Mouse (Mus musculus) testis, adult 2 months (tissue): ENCODE data around the gene Ms4a5. TPM values are rescaled to one million over a fixed set of nuclear protein-coding genes. Genes with fewer than 3 reads are reported as not detected.

ENCODE experiments used
- H3K27ac ChIP-seq: fragments of 200-500 bp; 2 replicates; pipeline ENCODE4 v1.5.1; 2012; ENCODE audit warnings: low read depth, low read length; ENCODE audit not compliant: control insufficient read depth, insufficient read depth
- H3K27me3 ChIP-seq: fragments of 200-500 bp; 2 replicates; pipeline ENCODE4 v1.6.1; 2012; ENCODE audit warnings: mild to moderate bottlenecking, low read length, moderate library complexity; ENCODE audit not compliant: control insufficient read depth, insufficient read depth
- H3K36me3 ChIP-seq: fragments of 200-500 bp; 2 replicates; pipeline ENCODE4 v1.6.1; 2012; ENCODE audit warnings: mild to moderate bottlenecking, low read length; ENCODE audit not compliant: control insufficient read depth, insufficient read depth
- H3K4me1 ChIP-seq: fragments of 200-500 bp; 2 replicates; pipeline ENCODE4 v1.6.1; 2012; ENCODE audit warnings: low read length; ENCODE audit not compliant: control insufficient read depth, insufficient read depth
- H3K4me3 ChIP-seq: fragments of 200-500 bp; 2 replicates; pipeline ENCODE4 v1.5.1; 2012; ENCODE audit warnings: low read depth, mild to moderate bottlenecking, low read length, moderate library complexity, mixed read lengths; ENCODE audit not compliant: control insufficient read depth
- CTCF ChIP-seq: fragments of 200-500 bp; IDR thresholded peaks from 2 replicates; pipeline ENCODE4 v1.5.1; 2012; ENCODE audit warnings: low read depth, mild to moderate bottlenecking, inconsistent platforms, low read length, moderate library complexity; ENCODE audit not compliant: control insufficient read depth, insufficient read depth, insufficient replicate concordance
- POLR2A ChIP-seq: fragments of 200-500 bp; IDR thresholded peaks from 2 replicates; pipeline ENCODE4 v1.6.1; 2012; ENCODE audit warnings: low read depth, mild to moderate bottlenecking, inconsistent platforms, low read length, moderate library complexity; ENCODE audit not compliant: control insufficient read depth
- polyA plus RNA-seq: library from polyadenylated mRNA; depleted of rRNA; stranded (reverse); fragments of >200 nt; gene quantifications from 2 replicates; pipeline ENCODE4 v1.2.3, GENCODE M21; 2012; rRNA removed

Ms4a5 gene
- polyA plus RNA-seq, 1 experiment, result 181 TPM

- no peaks in the 10 kb centered on the region for H3K4me1 ChIP-seq
- no peaks in the 10 kb centered on the region for H3K27me3 ChIP-seq
- H3K27ac ChIP-seq, result no peak overlapping the region
- H3K4me3 ChIP-seq, result no peak overlapping the region
- no peaks in the 10 kb centered on the region for H3K36me3 ChIP-seq
- TF ChIP-seq CTCF (no peak), POLR2A (no peak)
Measured at GRCm38 (mm10) chr19:11261522-11261921, 22.2 kb downstream of the Ms4a5 start.

GRCm38 (mm10) chr19:11244230-11244629, 39.4 kb downstream of the Ms4a5 start:
- Histone ChIP-seq H3K36me3 (no peaks in the 10 kb centered on the region), H3K27ac (no peak overlapping the region), H3K4me3 (no peak overlapping the region), H3K4me1 (no peaks in the 10 kb centered on the region), H3K27me3 (no peaks in the 10 kb centered on the region)
- TF ChIP-seq POLR2A (no peak), CTCF (no peak)

DNA sequence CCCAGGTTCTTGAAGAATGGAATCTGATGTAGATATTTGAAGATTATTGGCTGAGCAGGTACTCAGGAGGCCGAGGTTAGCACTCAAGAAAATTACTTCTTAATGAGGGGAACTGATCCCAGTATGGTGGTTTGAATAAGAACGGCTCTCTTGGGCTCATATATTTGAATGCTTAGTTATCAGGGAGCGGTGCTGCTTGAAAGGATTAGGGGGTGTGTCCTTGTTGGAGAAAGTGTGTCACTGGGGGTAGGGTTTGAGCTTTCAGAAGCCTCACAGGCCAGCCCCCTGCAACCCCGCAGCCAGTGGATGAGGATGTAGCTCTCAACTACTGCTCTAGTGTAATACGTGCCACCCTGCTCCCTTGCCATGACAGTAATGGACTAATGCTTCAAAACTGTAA, 41.1 kb downstream of the Ms4a5 start:
- no peak for TF ChIP-seq POLR2A
- TF ChIP-seq CTCF, result no peak
- Histone ChIP-seq H3K27ac (no peak overlapping the region), H3K4me1 (no peaks in the 10 kb centered on the region), H3K4me3 (no peak overlapping the region), H3K36me3 (no peaks in the 10 kb centered on the region), H3K27me3 (no peaks in the 10 kb centered on the region)

- H3K36me3 ChIP-seq, result no peaks in the 10 kb centered on the region
- no peak for TF ChIP-seq CTCF
- TF ChIP-seq POLR2A, result no peak
- no peak overlapping the region for H3K4me3 ChIP-seq
- no peak overlapping the region for H3K27ac ChIP-seq
- H3K4me1 ChIP-seq, result no peaks in the 10 kb centered on the region
- H3K27me3 ChIP-seq, result no peaks in the 10 kb centered on the region
Measured at GRCm38 (mm10) chr19:11235820-11236219, 47.9 kb downstream of the Ms4a5 start.

- Histone ChIP-seq H3K27me3 (no peaks in the 10 kb centered on the region), H3K36me3 (no peaks in the 10 kb centered on the region), H3K4me3 (no peak overlapping the region), H3K27ac (no peak overlapping the region), H3K4me1 (no peaks in the 10 kb centered on the region)
- TF ChIP-seq POLR2A, result no peak
Measured at GRCm38 (mm10) chr19:11234921-11235735, 48.5 kb downstream of the Ms4a5 start.

GRCm38 (mm10) chr19:11234244-11234643, 49.4 kb downstream of the Ms4a5 start:
- Histone ChIP-seq H3K4me3 (no peak overlapping the region), H3K27me3 (no peaks in the 10 kb centered on the region)
- TF ChIP-seq CTCF (no peak), POLR2A (no peak)

DNA sequence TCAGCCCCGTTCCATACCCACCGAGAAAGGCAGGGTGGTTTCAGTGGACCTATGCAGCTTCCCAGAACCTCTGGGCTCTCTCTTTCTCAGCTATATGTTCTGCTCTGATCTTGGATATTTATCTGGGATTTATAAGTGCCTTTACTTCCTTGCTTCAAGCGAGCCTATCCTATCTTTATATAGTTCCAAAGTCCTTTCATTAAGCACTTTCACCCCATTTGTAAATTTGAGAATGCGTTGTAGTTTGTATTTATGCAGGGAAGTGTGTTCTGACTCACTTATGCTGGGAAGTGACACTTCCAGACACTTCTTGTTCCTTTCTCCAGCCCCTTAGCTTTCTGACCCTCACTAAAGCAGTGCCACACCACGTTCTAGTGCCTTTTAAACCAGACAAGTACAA, 51.3 kb downstream of the Ms4a5 start, which contains the start of gene Ms4a12:
Gene Ms4a12 (minus strand): TSS at position 101 of the 400 bp plus-strand sequence.
- no peak for TF ChIP-seq CTCF
- no peak for TF ChIP-seq POLR2A
- Histone ChIP-seq H3K4me3 (no peak within 1 kb of the TSS), H3K4me1 (no peaks in the 10 kb centered on the region), H3K27me3 (no peaks in the 10 kb centered on the region), H3K36me3 (no peaks in the 10 kb centered on the region), H3K27ac (no peak within 1 kb of the TSS)

More at GRCm38 (mm10) chr19:11234244-11234643, 49.4 kb downstream of the Ms4a5 start:
- H3K36me3 ChIP-seq, result no peaks in the 10 kb centered on the region
- H3K4me1 ChIP-seq, result no peaks in the 10 kb centered on the region
- no peak overlapping the region for H3K27ac ChIP-seq

Other genes with a start within 250 kb of the Ms4a5 start
- 0.28 and 0.45 TPM in 2 replicates for gene Ms4a8a, start 202.8 kb downstream of the Ms4a5 start, polyA plus RNA-seq
- 408 and 421 TPM in 2 replicates for gene 1700017D01Rik, start 153.0 kb downstream of the Ms4a5 start, polyA plus RNA-seq
- gene 1700025F22Rik, start 118.6 kb downstream of the Ms4a5 start, polyA plus RNA-seq, result 57.2 and 77.8 TPM in 2 replicates
- 103 and 113 TPM in 2 replicates for gene Ms4a13, start 87.1 kb downstream of the Ms4a5 start, polyA plus RNA-seq
- gene Ms4a12, start 51.4 kb downstream of the Ms4a5 start, polyA plus RNA-seq, result not detected in 2 replicates
- 0.05 and 0.09 TPM in 2 replicates for gene Ms4a1, start 17.6 kb downstream of the Ms4a5 start, polyA plus RNA-seq
- gene Ms4a14, start 30.6 kb upstream of the Ms4a5 start, polyA plus RNA-seq, result 142 and 184 TPM in 2 replicates
- gene Ms4a7, start 52.3 kb upstream of the Ms4a5 start, polyA plus RNA-seq, result 0.40 and 0.69 TPM in 2 replicates
- 0.48 TPM in 1 of 2 replicates, not detected in the other for gene Ms4a4a, start 91.7 kb upstream of the Ms4a5 start, polyA plus RNA-seq
- gene Ms4a4c, start 120.9 kb upstream of the Ms4a5 start, polyA plus RNA-seq, result 0.26 TPM in 1 of 2 replicates, not detected in the other
- 1.9 TPM in 2 replicates for gene Ms4a4b, start 159.7 kb upstream of the Ms4a5 start, polyA plus RNA-seq
- gene Ms4a6c, start 185.5 kb upstream of the Ms4a5 start, polyA plus RNA-seq, result 1.1 and 2.3 TPM in 2 replicates
- 1.9 and 3.8 TPM in 2 replicates for gene Gm8369, start 202.1 kb upstream of the Ms4a5 start, polyA plus RNA-seq
- 1.2 and 1.6 TPM in 2 replicates for gene Ms4a6b, start 232.6 kb upstream of the Ms4a5 start, polyA plus RNA-seq